Mouse (Mus musculus) embryo, embryonic 9.5 days (tissue): ENCODE measurements at regions not wholly inside any gene's neighbourhood (a gene's known extent, or its start where the extent isn't known, plus 50 kb on each side); places are given as distances from the start of the nearest gene placed in this dataset.

Experiments used
- DNase-seq: peaks from one replicate; pipeline ENCODE4 v3.0.0-alpha.2; 2017; ENCODE audit errors: extremely low spot score

DNA sequence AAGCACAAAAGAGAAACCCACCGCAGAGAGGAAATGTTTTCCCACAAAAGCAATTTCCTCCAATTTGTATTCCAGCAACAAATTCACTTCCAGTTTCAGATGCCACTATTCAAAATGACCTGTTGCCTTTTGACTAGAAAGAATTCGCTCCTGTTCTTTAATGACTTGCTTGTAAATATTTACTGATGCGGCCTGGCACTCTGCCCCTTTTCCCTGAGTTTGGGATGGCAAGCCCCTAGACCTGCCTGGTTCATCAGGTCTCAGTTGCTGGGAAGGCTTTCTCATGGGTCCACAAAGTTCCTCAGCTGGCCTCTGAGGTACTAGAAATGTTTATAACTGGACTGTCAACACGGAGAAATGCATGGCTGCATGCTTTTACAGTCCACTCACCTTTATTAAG lies 161.7 kb upstream of the Phactr1 start:
- DNase-seq = no peak

DNA sequence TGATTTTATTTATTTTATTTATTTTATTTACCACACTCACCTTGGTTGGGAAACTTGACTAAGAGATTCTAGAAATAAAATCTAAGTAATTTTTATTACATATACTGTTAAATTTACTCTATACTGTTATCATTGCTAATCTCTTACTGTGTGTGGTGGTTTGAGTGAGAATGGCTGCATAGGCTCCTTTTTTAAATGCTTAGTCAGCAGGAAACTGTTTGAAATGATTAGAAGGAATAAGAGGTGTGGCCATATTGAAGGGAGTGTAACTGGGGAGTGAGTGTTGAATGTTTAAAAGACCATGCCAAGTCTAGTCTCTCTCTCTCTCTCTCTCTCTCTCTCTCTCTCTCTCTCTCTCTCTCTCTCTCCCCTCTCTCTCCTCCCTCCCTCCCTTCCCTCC lies 157.9 kb upstream of the Phactr1 start:
- no peak for DNase-seq

DNA sequence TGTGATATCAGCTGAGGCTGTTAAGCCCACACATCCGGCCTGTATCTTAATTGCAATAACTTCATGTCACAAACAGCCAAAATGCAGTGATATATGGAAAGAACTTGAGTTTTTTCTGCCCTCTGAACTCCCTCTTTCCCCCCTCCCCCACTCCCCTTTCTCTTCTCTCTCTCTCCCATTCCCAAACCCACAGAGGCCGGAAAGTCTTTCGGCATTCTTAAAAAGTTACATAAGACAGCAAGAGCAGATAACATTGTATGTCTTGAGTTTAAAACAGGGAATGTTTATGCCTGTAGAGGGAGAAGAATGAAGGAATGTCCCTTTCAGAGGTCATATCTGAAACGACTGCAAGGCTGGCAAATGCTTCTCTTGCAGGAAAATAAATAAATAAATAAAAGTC lies 154.3 kb upstream of the Phactr1 start:
- peak; percentile 13 for DNase-seq

DNA sequence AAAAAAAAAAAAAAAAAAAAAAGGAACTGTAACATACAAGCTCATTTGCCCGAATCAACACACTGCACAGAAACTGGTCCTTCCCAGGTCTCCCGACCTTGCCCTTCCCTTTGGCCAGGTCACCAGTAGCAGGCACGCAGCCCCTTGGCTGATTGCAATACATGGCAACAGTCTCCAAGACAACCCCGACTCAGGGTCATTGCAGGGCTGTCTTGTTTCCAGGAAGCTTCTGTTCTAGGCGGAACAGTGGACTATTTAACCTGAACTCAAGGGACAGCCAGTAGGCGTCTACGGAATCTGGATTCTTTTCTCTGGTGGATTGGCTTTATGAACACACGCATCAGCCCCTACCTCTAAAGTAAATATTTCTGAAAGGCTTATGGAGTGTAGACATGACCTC lies 153.5 kb upstream of the Phactr1 start:
- DNase-seq = peak; percentile 62

GRCm38 (mm10) chr13:42528169-42528568 lies 152.3 kb upstream of the Phactr1 start:
- no peak for DNase-seq

DNA sequence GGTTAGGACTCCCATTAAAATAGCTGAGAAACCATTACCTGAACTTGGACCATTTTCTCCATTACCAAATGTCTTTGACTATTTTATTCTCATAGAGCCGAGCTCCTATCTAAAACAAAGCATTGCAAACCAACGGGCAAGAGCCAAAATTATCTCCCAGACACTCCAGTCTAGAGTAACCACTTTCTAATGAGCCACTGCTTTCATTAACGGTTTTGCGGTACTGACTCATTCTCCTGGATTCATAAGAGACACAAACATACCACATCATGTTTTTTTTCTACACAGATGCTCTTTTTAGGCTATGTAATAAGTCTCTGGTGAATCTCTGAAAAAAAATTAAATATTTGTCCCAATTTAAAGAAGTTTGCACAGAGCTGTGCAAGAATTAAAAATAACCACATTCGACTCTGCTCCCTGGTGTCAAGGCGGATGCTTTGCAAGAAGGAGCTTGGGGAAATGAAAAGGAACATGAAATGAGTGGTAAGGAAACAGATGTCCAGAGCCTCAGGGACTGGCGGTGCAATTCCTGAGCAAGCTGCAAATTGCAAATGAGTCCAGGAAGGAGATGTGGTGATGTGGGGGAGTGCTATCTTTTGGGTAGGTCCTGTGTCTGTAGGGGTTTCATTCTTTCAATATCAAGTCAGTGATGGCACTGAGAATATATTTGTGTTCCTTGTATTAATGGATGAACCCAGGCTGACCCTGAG lies 143.8 kb upstream of the Phactr1 start:
- no peak for DNase-seq

- no peak for DNase-seq
These were observed 142.4 kb upstream of the Phactr1 start for GRCm38 (mm10) chr13:42538046-42538445.

- no peak for DNase-seq
These were observed 135.8 kb upstream of the Phactr1 start for GRCm38 (mm10) chr13:42544536-42545094.

DNA sequence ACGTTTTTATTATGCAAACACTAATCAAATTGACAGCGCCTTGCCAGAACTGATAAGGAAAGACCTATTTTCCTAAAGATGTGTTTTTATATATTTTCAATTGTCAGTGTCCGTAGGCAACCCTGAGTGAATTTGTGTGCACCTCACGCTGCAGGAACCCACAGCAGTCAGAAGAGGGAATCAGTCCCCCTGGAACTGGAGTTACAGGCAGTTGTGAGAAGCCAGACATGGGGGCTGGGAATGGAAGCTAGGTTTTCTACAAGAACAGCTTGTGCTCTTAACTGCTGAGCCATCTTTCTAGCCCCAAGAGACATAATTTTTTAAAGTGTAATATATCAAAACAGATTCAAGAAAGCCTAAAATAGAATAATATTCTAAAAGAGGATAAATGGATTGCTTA lies 134.0 kb upstream of the Phactr1 start:
- no peak for DNase-seq

DNA sequence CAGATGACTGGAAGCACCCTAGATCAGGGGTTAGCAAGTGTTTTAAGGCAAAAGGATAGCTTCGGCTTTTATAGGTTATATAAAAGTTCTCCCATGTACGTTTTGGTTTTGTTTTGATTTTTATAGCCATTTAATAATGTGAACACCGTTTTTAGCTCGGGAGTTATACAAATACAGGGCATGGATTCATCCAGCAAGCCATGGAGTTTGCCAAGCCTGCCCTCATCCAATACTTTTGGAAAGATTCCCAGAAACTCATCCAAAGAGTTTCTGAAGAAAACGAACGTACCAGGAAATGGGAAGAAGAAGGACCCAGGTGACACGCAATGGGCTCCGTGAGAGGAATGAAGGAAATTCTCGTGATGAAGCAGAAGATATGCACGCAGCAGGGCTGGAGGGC lies 133.6 kb upstream of the Phactr1 start:
- DNase-seq = no peak

GRCm38 (mm10) chr13:42549021-42549559 lies 131.3 kb upstream of the Phactr1 start:
- no peak for DNase-seq

DNA sequence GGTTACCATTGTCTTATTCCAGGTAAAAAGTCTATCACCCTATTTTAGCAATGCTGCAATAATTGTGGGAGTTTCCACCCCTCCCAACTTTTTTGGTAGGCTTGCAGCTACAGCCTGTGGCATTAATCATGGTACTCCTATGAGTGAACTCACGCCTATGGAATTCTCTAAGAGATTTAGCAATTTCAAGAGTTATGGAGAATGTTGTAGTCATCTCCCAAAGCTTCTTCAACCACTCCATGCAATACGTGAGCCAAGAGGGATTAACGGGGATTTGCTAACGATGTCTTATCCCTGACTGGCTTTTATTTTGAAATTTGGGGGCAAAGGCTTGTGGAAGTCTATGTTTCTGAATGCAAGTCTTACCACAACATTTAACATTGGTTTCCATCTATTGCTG lies 125.5 kb upstream of the Phactr1 start:
- DNase-seq = no peak

DNA sequence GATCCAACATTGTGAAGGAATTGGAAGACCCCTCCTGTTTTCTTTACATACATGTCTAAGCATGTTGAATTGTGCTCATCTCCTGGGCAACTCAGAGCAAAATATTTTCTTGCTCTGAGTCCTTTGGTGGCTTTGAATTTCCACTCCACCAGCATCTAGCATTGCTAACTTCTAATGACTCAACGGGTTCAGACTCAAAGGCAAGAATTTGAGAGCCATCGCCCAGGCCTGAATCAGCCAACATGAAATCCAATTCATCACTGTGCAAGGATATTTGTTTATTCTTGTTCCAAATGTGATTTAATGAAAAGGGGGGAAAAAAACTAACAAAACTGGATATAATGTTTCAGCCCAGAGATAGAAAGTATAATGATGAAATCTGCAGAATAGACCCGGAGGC lies 121.9 kb upstream of the Phactr1 start:
- no peak for DNase-seq

GRCm38 (mm10) chr13:42561446-42561845 lies 119.0 kb upstream of the Phactr1 start:
- no peak for DNase-seq

DNA sequence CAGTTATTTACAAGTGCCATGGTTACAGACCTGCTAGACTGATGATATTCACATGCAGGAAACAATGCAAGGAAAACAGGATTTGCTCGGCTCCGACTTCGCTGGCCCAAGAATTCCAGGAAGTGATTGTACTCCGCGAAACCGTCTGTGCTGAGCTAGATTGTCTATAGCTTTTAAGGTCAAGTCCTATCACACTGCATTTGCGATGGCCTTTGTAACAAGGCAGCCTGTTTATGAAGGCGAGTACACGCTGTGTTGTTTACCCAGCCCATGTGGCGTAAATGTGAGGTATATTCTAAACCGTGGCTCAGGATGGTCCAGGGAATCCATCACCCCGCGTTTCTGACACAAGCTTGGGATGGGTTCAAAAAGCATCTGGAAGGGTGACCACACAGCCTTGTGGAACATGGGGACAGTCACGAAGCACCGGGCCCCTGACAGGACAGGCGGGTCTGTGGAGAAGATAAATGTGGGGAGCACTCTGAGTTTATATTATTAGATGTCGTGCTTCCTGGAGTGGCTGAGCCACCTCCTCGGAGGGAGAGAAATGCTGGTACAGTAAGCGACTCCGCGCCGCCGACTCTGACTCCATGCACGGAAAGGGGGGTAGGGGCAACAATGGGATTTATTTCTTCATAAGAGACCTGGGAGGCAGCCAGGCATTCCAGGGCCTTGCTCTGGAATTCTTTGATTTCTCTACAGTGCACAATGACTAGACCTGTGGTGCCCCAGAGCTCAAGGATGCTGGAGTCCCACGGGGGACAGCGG lies 114.9 kb upstream of the Phactr1 start:
- DNase-seq = no peak

GRCm38 (mm10) chr13:42570600-42571348 lies 109.6 kb upstream of the Phactr1 start:
- no peak for DNase-seq

DNA sequence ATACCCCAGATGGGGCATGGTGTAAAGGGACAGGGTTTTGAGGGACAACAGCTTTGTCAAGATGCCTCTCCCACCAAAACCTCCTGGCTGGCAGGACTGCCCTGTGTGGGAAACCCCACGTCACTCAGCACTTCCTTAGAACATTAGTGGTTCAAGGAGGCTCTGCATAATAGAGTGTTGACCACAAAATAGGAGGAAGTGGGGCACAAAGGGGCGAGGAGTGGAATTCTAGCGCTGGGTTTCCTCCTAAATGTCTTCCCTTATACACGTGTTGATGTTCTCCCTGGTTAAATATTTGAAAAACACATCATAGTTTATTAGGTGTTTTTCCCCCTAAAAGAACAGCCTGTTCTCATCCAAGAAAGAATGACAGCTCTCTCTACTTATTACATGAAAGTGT lies 106.2 kb upstream of the Phactr1 start:
- no peak for DNase-seq

- DNase-seq = peak; percentile 69
These were observed 104.5 kb upstream of the Phactr1 start for GRCm38 (mm10) chr13:42575725-42576426.

DNA sequence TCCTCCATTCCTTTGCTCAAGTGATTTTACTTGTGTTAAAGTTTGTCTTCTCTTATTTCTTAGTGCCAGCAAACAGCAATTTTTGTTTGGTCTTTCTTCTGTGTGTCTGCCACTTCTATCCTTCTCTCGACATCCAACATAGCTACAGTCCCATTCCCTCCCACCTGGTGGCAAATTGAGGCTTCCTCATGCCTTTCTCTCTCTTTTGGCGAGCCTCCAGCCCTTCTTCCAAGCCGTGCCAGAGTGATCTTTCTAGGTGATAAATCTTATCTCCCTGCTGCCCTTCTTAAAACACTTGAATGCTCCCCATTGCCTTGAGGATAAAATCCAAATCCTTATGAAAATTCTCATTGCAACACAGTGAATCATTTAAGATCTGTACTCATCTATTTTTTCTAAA lies 101.0 kb upstream of the Phactr1 start:
- no peak for DNase-seq

GRCm38 (mm10) chr13:42589136-42589535 lies 91.3 kb upstream of the Phactr1 start:
- DNase-seq = peak; percentile 3

GRCm38 (mm10) chr13:42589607-42590006 lies 90.8 kb upstream of the Phactr1 start:
- peak; percentile 35 for DNase-seq
